Mouse (Mus musculus) urinary bladder, postnatal 36 days (tissue): ENCODE measurements around the gene Samd14.
"Not testable (repeated sequence)": the region's sequence is repeated elsewhere in the genome, so short reads cannot be mapped to it uniquely, and the experiment has no call there.

ENCODE experiments used
- DNase-seq, 2 experiments: peaks; one replicate each; pipeline ENCODE4 v3.0.0; 2022; ENCODE audit warnings: low spot score in 2 of 2, mixed read lengths in 1 of 2

The Samd14 gene

GRCm38 (mm10) chr11:95009629-95010014 lies at the start of gene Samd14:
TSS of gene Samd14 (plus strand) at chr11:95009879.
- DNase-seq: peak in 1 of 2 experiments; percentile 48

GRCm38 (mm10) chr11:94962534-94963101 lies 47.1 kb upstream of the Samd14 start:
- DNase-seq: no peak

DNA sequence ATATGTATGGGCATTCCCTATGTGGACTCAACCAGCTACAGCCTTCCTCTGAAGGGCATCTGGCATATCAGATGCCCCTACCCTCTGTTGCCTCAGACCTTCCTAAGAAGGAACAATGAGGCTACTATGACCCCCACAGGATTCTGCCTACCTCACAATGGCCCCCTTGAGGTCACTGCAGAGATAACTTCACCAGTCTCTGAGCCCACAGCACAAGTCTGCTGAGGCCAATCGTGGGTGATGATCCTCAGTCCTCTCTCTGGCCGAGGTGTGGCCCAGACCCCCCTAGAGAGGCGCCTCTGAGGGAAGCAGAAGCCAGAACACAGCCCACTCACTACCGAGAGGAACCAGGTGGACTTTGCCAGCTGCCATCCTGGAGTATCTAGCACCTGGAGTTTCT lies 42.3 kb upstream of the Samd14 start, which contains the start of gene Hils1:
Gene Hils1 (plus strand): TSS at position 175 of the 400 bp plus-strand sequence.
- no peak for DNase-seq

GRCm38 (mm10) chr11:94968187-94968586 lies 41.5 kb upstream of the Samd14 start:
- DNase-seq: no peak

DNA sequence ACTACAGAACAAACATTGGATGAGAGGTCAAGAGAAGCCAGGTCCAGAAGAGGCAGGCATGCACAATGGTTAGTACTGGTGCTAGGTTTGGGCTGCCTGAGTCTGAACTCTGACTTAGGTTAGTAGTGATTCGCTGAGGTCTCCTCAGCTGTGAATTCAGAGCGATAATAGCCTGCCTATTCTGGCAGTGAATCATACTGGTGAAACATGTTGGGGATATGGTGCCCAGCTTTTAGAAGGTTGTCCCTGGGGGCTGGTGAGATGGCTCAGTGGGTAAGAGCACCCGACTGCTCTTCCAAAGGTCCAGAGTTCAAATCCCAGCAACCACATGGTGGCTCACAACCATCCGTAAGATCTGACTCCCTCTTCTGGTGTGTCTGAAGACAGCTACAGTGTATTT lies 40.0 kb upstream of the Samd14 start:
- not testable (repeated sequence) for DNase-seq

GRCm38 (mm10) chr11:94970210-94970943 lies 39.3 kb upstream of the Samd14 start:
- peak in 1 of 2 experiments; percentile 65 for DNase-seq

DNA sequence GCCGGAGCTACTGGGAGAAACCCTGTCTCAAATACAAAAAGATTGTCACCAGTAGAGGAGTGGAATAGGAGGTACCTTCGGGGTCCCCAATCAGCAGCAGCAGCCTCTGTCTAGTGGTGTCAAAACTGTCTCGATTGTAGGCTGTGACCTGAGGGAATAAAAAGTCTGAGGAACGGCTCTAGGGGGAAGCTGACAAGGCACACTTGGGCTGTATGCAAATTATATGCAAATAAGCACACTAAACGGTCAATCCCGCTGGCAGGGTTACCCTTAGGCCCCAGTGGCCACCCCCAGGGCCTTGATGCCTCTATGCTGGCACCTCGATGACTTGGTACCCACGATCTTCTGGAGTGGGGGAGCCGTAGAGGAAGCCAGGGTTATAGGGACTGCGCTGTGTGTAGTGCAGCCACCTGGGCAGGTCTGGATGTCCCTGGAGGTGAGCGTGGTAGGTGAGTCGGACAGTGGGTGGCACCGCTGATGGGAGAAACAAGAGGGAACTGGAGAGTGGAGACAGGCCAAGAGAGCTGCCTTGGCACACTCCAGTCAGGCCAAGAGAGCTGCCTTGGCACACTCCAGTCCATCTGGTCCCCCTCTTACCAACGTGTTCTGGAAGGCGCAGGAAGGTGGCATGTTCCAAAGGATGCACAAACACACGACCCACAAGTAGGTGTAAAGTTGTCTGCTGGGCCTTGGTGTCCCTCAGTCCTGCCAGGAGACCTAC lies 37.6 kb upstream of the Samd14 start:
- DNase-seq: no peak

GRCm38 (mm10) chr11:94972887-94973286 lies 36.8 kb upstream of the Samd14 start:
- no peak for DNase-seq

DNA sequence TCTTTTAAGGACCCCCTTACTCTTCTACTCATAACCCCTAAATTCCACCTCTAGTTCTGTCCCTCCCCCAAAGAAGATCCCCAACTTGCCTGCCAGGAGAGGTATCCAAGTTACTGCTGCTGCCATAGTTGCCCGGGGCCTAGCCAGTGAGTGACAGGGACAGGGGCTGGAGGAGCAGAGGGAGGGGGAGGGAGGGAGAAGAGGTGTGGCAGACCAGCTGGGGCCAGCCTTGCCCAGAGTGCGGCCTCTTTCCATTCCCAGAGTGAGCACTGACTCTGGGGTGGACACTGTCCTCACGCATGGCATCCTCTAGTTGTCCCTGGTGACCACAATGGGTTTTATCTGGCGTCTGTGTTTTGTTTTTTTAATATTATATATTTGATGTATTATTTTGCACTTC lies 36.4 kb upstream of the Samd14 start:
- DNase-seq: no peak

GRCm38 (mm10) chr11:94974951-94975350 lies 34.7 kb upstream of the Samd14 start:
- DNase-seq: no peak

GRCm38 (mm10) chr11:94976199-94976598 lies 33.5 kb upstream of the Samd14 start, which contains the start of gene Sgca:
TSS of gene Sgca (minus strand) at chr11:94976327.
- DNase-seq: no peak

- no peak for DNase-seq
These were observed 31.3 kb upstream of the Samd14 start for GRCm38 (mm10) chr11:94978178-94978915.

DNA sequence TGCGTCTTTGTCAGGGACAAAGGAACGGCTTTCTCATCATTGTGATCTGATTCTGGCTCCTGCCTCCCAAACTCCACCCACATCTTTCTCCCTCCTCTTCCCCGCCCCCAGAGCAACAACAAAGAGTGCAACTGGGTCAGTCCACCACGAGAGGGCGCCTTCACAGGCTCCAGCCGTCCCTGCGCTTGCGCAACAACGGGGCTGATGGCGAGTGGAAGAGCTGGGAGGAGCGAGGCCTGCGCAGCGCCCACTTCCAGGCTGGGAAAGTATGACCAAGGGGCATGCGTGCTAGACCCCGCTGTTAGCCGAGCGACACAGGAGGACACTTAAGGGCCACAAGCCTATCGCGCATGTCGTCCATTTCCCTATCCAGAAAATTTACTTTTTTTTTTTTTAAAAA lies 30.7 kb upstream of the Samd14 start:
- peak; percentile 97 to 98 for DNase-seq

DNA sequence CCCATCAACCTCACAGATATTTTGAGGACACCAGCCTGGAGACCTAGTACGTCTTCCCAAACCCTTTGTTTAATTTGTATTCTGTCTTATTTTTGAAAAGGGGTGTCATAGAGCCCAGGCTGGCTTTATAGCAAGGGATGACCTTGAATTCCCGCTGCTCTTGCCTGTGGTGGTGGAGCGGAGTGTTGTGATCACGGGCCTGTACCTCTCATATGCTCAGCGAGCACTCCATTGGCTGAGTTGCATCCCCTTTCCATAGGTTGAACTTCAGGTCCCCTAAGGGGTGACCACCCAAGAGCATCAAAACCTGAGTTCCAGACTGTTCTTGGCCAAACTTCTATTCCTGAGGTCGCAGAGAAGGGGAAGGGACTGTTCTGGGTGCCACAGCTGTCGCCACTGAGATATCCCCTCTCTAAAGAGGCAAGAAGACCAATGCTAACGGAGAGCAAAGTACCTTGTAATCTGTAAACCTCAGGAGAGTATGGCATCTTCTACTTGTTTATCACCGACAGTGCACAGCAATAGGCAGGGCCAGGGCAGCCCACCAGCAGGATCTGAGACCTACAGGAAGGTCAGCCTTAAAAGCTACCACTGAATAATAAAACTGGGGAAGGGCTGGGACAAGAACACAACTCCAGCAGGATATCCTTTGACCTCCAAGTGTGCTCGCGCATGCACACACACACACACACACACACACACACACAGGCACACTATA lies 30.1 kb upstream of the Samd14 start:
- DNase-seq: no peak

DNA sequence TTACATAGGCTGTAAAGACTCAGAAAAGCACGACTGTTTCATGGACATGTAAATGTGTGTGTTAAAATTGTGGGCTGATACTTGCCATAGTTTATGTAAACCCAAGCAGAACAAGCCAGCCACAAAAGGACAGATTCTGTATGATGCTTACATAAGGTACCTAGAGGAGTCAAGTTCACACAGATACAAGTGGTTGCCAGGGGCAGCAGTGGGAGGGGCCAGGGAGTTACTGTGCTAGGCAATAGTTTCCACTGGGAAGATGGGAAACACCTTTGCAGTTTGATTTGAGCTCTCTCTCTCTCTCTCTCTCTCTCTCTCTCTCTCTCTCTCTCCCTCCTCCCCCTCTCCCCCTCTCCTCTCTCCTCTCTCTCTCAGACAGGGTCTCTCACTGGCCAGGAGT lies 24.5 kb upstream of the Samd14 start:
- DNase-seq: no peak

DNA sequence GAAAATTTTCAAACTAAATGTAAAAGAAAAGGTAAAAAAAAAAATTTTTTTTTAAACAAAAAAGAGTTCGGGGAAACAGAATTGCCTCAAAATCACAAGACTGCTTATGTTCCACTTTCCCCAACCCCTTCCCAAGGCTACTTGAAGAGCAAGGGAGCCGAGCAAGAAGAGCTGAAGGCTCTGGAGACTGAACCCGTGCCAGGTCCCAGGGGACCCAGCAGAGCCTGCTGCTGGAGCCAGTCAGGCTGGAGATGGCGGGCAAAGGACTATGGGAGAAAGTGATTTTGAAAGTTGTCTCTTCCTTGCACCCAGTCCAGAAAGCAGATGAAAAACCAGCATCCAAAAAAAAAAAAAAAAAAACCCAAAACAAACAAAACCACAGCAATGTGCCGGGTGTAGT lies 23.9 kb upstream of the Samd14 start:
- no peak for DNase-seq

DNA sequence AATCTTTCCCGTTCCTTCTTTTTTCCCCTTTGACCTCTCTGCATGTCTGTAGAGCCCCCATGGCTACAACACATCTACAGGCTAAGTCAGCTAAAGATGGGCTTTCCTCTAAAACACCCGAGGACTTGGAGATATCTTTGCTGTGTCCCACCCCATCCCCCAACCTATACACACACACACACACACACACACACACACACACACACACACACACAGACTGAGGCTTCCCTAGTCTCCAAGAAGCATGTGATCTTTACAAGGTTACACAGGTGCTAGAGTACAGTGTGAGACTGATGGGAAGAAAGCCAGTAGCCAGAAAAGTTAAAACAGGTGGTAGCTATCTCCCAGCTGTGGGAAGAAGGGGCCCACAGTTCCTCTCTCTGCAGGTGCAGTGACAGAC lies 23.2 kb upstream of the Samd14 start:
- DNase-seq: no peak

GRCm38 (mm10) chr11:94987341-94987740 lies 22.3 kb upstream of the Samd14 start:
- DNase-seq: no peak

- DNase-seq: no peak
These were observed 21.8 kb upstream of the Samd14 start for GRCm38 (mm10) chr11:94987851-94988250.

- DNase-seq: peak in 1 of 2 experiments; percentile 50
These were observed 20.7 kb upstream of the Samd14 start for GRCm38 (mm10) chr11:94988780-94989561.
